In genomic region chr2:122630465-122631225, GRCm38 (mm10) we compare ENCODE assay signal across 8 mouse cellular contexts. TPM values are rescaled to one million over a fixed set of nuclear protein-coding genes. Genes with fewer than 3 reads are reported as not detected.
A peak's percentile ranks its signal among the peaks of the same experiment; 100 is the strongest.
DNase-seq lines count a peak whose midpoint lies in the region; ATAC-seq and TF ChIP-seq lines count a peak whose summit lies in the region.

No protein-coding gene starts in this region.

- no peak for TF ChIP-seq CTCF in gastrocnemius, adult 2 months (IDR thresholded peaks at IDR 0.05)
- TF ChIP-seq CTCF in hindbrain, postnatal 0 days (IDR thresholded peaks at IDR 0.05; ENCODE audit: low read depth) = peak; percentile 14; the same call in 1 of the 2 replicates

- H3K27me3 ChIP-seq in hindbrain, postnatal 0 days (ENCODE audit: insufficient read depth, low read length) = no peaks in the 10 kb centered on the region

- H3K9ac ChIP-seq in hindbrain, postnatal 0 days (replicated peaks; ENCODE audit: low read length) = peak overlapping the region; percentile 90

- under 1% methylated on average over 72 of the region's 75 CpGs for WGBS in hindbrain, postnatal 0 days

- H3K36me3 ChIP-seq in hindbrain, postnatal 0 days (ENCODE audit: insufficient read depth, low read length) = peaks cover 13% of the 10 kb centered on the region

- H3K4me3 ChIP-seq in gastrocnemius, adult 2 months = peak overlapping the region; percentile 93
- peak overlapping the region; percentile 92 for H3K4me3 ChIP-seq in hindbrain, postnatal 0 days (ENCODE audit: low read length)

- H3K27ac ChIP-seq in gastrocnemius, adult 2 months = peak overlapping the region; percentile 90
- H3K27ac ChIP-seq in hindbrain, postnatal 0 days = peak overlapping the region; percentile 82

- H3K9me3 ChIP-seq in hindbrain, postnatal 0 days (ENCODE audit: low read length) = no peaks in the 10 kb centered on the region

- H3K4me1 ChIP-seq in hindbrain, postnatal 0 days (ENCODE audit: insufficient read depth, low read length) = no peaks in the 10 kb centered on the region

- DNase-seq in gastrocnemius, adult 2 months = peak; percentile 93
- peak; percentile 96 for DNase-seq in hindbrain, postnatal 0 days (ENCODE audit: low spot score)
- peak; percentile 78 to 89 for DNase-seq in left cerebral cortex, adult 8-10 months (ENCODE audit: low spot score in 2 of 2)
- DNase-seq in right cerebral cortex, adult 18-20 months = peak; percentile 93
- DNase-seq in urinary bladder, adult 2 months (ENCODE audit: low spot score) = peak; percentile 79

- peak overlapping the region; percentile 98 for H3K4me2 ChIP-seq in hindbrain, postnatal 0 days (ENCODE audit: low read depth, low read length)

- peak; percentile 86 for ATAC-seq in activated CD4-positive, CD25-positive, alpha-beta regulatory T cell, adult 4 months
- ATAC-seq in common myeloid progenitor, adult 5-6 weeks (replicated peaks; ENCODE audit: low read depth, poor library complexity, severe bottlenecking) = peak; percentile 86
- peak; percentile 85 for ATAC-seq in hindbrain, postnatal 0 days
- peak; percentile 84 for ATAC-seq in megakaryocyte, adult 5-6 weeks (ENCODE audit: poor library complexity, severe bottlenecking)

- intact Hi-C loops in gastrocnemius, adult 2 months (cut with DNase I) = loop anchor here (10.0 kb wide), 2 partner anchors 124 to 256 kb away; no protein-coding TSS in a partner anchor

RNA-seq across cellular contexts. Expression of gene AA467197, which starts 6.1 kb away (rescaled TPM):
- polyA plus RNA-seq in activated CD4-positive, CD25-positive, alpha-beta regulatory T cell, adult 4 months (2017; shearing (Covaris generic)) = under 1 TPM in 1 of 2 experiments, not detected in 1; 0.73 TPM
- 0.63 and 2.1 TPM in 2 replicates for total RNA-seq in common myeloid progenitor, adult 5-6 weeks (2017)
- under 1 TPM in 1 of 2 experiments, not detected in 1; 0.54 TPM for total RNA-seq in gastrocnemius, adult 2 months (2021)
- total RNA-seq in hindbrain, postnatal 0 days (2014; rRNA removed) = not detected in 2 replicates
- 0.66 and 1.3 TPM in 2 replicates for polyA plus RNA-seq in hindbrain, postnatal 0 days (2015; fragmentation: Nextera tagmentation; extraction: Ambion mirVana)
- total RNA-seq in left cerebral cortex, adult 8-10 months (2022) = 1 to 10 TPM in 1 of 4 experiments, under 1 TPM in 1, not detected in 2; 0.65 to 1.0 TPM
- total RNA-seq in megakaryocyte, adult 5-6 weeks (2015) = 50.1 and 66.9 TPM in 2 replicates
- total RNA-seq in megakaryocyte, adult 5-6 weeks (2017) = 103 and 129 TPM in 2 replicates
- polyA plus RNA-seq in urinary bladder, adult 2 months (2012; rRNA removed) = 0.77 and 1.4 TPM in 2 replicates

RNA-seq across cellular contexts. Expression of gene Gatm, which starts 19.5 kb away (rescaled TPM):
- under 1 TPM; 0.28 to 0.57 TPM for polyA plus RNA-seq in activated CD4-positive, CD25-positive, alpha-beta regulatory T cell, adult 4 months (2017; shearing (Covaris generic))
- 53.5 and 60.9 TPM in 2 replicates for total RNA-seq in common myeloid progenitor, adult 5-6 weeks (2017)
- total RNA-seq in gastrocnemius, adult 2 months (2021) = 1 to 10 TPM; 3.9 to 4.5 TPM
- 42.7 and 44.0 TPM in 2 replicates for total RNA-seq in hindbrain, postnatal 0 days (2014; rRNA removed)
- 72.9 and 78.1 TPM in 2 replicates for polyA plus RNA-seq in hindbrain, postnatal 0 days (2015; fragmentation: Nextera tagmentation; extraction: Ambion mirVana)
- total RNA-seq in left cerebral cortex, adult 8-10 months (2022) = 100 to 1,000 TPM in 3 of 4 experiments, 10 to 100 TPM in 1; 97.7 to 112 (median 104) TPM
- total RNA-seq in megakaryocyte, adult 5-6 weeks (2015) = 19.8 and 29.9 TPM in 2 replicates
- total RNA-seq in megakaryocyte, adult 5-6 weeks (2017) = 13.7 and 20.8 TPM in 2 replicates
- 17.8 and 17.9 TPM in 2 replicates for polyA plus RNA-seq in urinary bladder, adult 2 months (2012; rRNA removed)

Comparison
In these comparisons a context has a peak if more than half of its experiments do, and no peak if none do; other contexts are left out.
1. Peak in every context shown above with its lines: DNase-seq, ATAC-seq, H3K4me3 ChIP-seq and H3K27ac ChIP-seq.
2. RNA of gene AA467197, which starts 6.1 kb away (total RNA-seq): 50.1 to 129 TPM in megakaryocyte, adult 5-6 weeks; 0.63 to 2.1 TPM in common myeloid progenitor, adult 5-6 weeks, 0.65 to 1.0 TPM in left cerebral cortex, adult 8-10 months, 0.54 TPM in gastrocnemius, adult 2 months and not detected in hindbrain, postnatal 0 days; every median in the first group is over 10 times any median in the second.